Mouse (Mus musculus): ENCODE data around the gene Lsamp.

- TF ChIP-seq CTCF (IDR thresholded peaks at IDR 0.05; ENCODE audit: low read depth) (no peak), EP300 (IDR thresholded peaks at IDR 0.05; ENCODE audit: low read depth) (no peak)
These were observed 701.4 kb downstream of the Lsamp start for GRCm38 (mm10) chr16:40685531-40685930.
